Mouse (Mus musculus): ENCODE results near the gene Sppl2b.

- TF ChIP-seq CTCF (IDR thresholded peaks at IDR 0.05; ENCODE audit: borderline replicate concordance, insufficient read depth, low read length) (no peak), POLR2A (IDR thresholded peaks at IDR 0.05; ENCODE audit: low read depth, low read length) (no peak)
These were observed 46.7 kb upstream of the Sppl2b start for GRCm38 (mm10) chr10:80808099-80808984.

Data from embryonic fibroblast, embryonic 13.5 days (primary cell).